Mouse (Mus musculus) heart, postnatal 36 days (tissue): ENCODE data around the gene Itpa. TPM values are rescaled to one million over a fixed set of nuclear protein-coding genes. Genes with fewer than 3 reads are reported as not detected.

Source experiments
- DNase-seq, 2 experiments: peaks; one replicate each; pipeline ENCODE4 v3.0.0; 2021 to 2022
- intact Hi-C: fragments of 180-260 bp; cut with DNase I; formaldehyde crosslinking; loops from one replicate; pipeline ENCODE4 v1.15.1; 2025
- total RNA-seq, 2 experiments: library from RNA; stranded (reverse); gene quantifications; 2 replicates each; pipeline ENCODE4 v1.2.3; 2021

Gene Itpa
- total RNA-seq, 2 experiments from 2014 or later: 17.9 to 18.7 TPM

GRCm38 (mm10) chr2:130717951-130718350, 50.5 kb downstream of the Itpa start:
- no peak for DNase-seq
- intact Hi-C loops: no loop called here

DNA sequence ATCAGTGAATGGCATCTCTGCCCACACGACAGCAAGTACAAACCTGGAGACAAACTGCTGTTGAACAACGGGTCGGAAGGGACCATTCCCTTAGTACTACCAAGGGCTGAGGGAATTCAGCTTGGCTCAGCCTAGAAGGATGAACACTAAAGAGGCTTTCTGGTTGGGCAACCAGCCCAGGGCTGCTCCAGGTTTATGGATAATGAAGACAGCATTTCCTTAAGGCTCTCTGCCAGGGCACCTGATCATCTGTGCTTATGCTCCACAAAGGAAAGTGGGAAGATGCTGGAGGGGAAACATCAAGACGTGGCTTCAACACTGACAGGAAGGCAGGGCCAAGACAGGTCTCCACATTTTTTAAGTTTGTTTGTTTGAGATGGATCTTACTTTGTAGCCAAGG, 57.0 kb downstream of the Itpa start:
- DNase-seq: no peak
- intact Hi-C loops: no loop called here

DNA sequence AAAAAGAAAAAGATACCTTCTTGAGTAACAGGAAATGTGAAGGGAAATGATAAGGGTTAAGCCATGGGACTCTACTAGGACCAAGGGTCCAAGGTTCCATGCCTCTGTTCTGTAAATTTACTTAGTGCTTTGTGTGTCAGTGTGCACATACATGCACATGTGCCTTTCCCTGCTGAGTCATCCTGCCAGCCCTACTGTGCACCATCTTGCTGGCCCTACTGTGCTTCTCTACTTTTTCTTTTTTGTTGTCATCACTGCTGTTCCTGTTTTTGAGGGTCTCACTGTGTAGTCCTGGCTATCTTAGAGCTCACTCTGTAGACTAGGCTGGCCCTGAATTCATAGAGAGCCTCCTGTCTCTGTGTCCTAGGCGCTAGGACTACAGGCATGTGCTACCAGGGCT, 60.3 kb downstream of the Itpa start:
- intact Hi-C loops: no loop called here
- DNase-seq: no peak

DNA sequence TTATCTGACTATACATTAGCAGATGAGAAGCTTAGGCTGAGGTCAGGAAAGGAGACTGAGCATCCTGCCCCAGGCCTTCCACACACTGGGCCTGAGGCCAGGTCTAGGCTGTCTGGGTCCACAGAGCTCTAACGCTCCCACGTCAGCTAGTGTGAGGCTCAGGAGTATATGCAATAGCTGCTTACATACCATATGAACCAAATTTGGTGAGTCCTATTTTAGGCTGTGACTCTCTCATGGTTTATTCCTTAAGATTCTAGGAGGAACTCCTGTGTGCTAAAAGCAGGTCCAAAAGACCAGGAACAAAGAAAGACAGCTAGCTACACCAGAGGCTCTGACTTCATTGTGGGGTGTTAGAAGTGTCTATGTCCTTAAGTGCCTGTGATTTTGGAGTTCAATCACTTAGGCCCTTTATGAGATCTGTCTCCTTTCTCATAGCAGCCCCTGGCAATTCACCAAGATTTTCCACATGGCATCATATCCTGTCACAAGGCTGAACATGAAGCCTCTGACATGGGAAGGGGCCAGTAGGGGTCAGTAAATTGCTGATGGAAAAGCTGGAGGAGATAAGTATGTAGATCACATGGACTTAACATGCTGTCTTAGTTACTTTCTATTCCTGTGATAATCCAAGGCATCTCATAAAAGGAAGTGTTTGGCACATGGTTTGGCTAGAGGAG, 61.6 kb downstream of the Itpa start:
- DNase-seq: no peak
- intact Hi-C loops: no loop called here

DNA sequence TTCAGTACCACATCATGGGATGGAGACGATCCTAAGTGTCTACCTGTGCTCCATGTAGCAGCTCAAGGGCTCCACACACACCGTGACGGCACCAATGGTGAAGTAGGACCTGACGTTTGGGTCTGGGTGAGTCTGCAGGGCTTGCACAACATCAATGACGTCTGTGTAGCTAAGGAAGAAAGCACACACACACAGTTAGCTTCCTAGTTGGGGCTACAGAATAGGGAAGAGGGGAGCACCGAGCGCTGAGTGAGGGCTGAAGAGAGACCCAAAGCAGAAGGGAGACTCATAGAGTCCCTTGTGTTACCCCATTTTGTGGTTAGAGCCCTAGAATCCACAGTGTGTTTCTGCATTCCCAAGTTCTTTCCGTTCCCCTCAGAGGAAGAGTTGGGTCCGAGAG, 63.3 kb downstream of the Itpa start:
- intact Hi-C loops: no loop called here
- DNase-seq: no peak

Other genes starting within 250 kb of the Itpa start
- 10 to 100 TPM; 25.2 to 30.7 TPM for gene Vps16, start 243.3 kb upstream of the Itpa start, total RNA-seq
- gene Pced1a, start 242.9 kb upstream of the Itpa start, total RNA-seq: 1 to 10 TPM; 4.9 to 5.3 TPM
- gene Ptpra, start 217.3 kb upstream of the Itpa start, total RNA-seq: 10 to 100 TPM; 48.6 to 49.0 TPM
- gene Mrps26, start 103.9 kb upstream of the Itpa start, total RNA-seq: 10 to 100 TPM; 66.1 to 70.0 TPM
- not detected for gene Oxt, start 91.4 kb upstream of the Itpa start, total RNA-seq
- gene Avp, start 85.1 kb upstream of the Itpa start, total RNA-seq: 1 to 10 TPM in 1 of 2 experiments, under 1 TPM in 1; 0.68 to 4.8 TPM
- 1 to 10 TPM; 7.1 to 8.0 TPM for gene Fastkd5, start 37.6 kb upstream of the Itpa start, total RNA-seq
- 1 to 10 TPM; 3.7 to 4.1 TPM for gene Ubox5, start 37.6 kb upstream of the Itpa start, total RNA-seq
- 1 to 10 TPM; 4.3 to 5.8 TPM for gene Lzts3, start 24.8 kb upstream of the Itpa start, total RNA-seq
- 10 to 100 TPM; 81.3 to 87.0 TPM for gene Ddrgk1, start 3.0 kb upstream of the Itpa start, total RNA-seq
- under 1 TPM; 0.33 to 0.36 TPM for gene Slc4a11, start 29.9 kb downstream of the Itpa start, total RNA-seq
- 10 to 100 TPM; 53.8 to 60.9 TPM for gene 4930402H24Rik, start 238.8 kb downstream of the Itpa start, total RNA-seq
- gene Atrn, start 238.9 kb downstream of the Itpa start, total RNA-seq: 10 to 100 TPM; 23.9 to 27.0 TPM